Mouse (Mus musculus): ENCODE measurements around the gene Stim1.

Stim1 gene

GRCm38 (mm10) chr7:102267601-102268394 lies at the start of gene Stim1:
Gene Stim1 (plus strand): TSS chr7:102267806.
- DNase-seq = peak; percentile 75 to 85

GRCm38 (mm10) chr7:102221899-102222298 lies 45.7 kb upstream of the Stim1 start:
- DNase-seq = no peak

- no peak for DNase-seq
Observed at GRCm38 (mm10) chr7:102222336-102222735, 45.3 kb upstream of the Stim1 start.

GRCm38 (mm10) chr7:102222830-102223556 lies 44.6 kb upstream of the Stim1 start:
- peak; percentile 82 to 87 for DNase-seq

- DNase-seq = no peak
Observed at GRCm38 (mm10) chr7:102223883-102224738, 43.5 kb upstream of the Stim1 start.

- DNase-seq = no peak
Observed at GRCm38 (mm10) chr7:102226051-102226450, 41.6 kb upstream of the Stim1 start.

GRCm38 (mm10) chr7:102228049-102228670 lies 39.4 kb upstream of the Stim1 start:
- DNase-seq = no peak

- DNase-seq = no peak
Observed at GRCm38 (mm10) chr7:102229814-102230213, 37.8 kb upstream of the Stim1 start.

- DNase-seq = no peak
Observed at GRCm38 (mm10) chr7:102233059-102233458, 34.5 kb upstream of the Stim1 start.

GRCm38 (mm10) chr7:102238686-102239286 lies 28.8 kb upstream of the Stim1 start:
- DNase-seq = no peak

GRCm38 (mm10) chr7:102239591-102239990 lies 28.0 kb upstream of the Stim1 start:
- DNase-seq = no peak

GRCm38 (mm10) chr7:102242371-102242770 lies 25.2 kb upstream of the Stim1 start:
- DNase-seq = no peak

GRCm38 (mm10) chr7:102242917-102243316 lies 24.7 kb upstream of the Stim1 start:
- DNase-seq = no peak

GRCm38 (mm10) chr7:102243870-102244269 lies 23.7 kb upstream of the Stim1 start:
- DNase-seq = peak in 1 of 2 experiments; percentile 41

- no peak for DNase-seq
Observed at GRCm38 (mm10) chr7:102244782-102245535, 22.6 kb upstream of the Stim1 start.

GRCm38 (mm10) chr7:102245775-102246174 lies 21.8 kb upstream of the Stim1 start:
- DNase-seq = peak in 1 of 2 experiments; percentile 52

GRCm38 (mm10) chr7:102246265-102246664 lies 21.3 kb upstream of the Stim1 start:
- no peak for DNase-seq

GRCm38 (mm10) chr7:102246956-102247797 lies 20.4 kb upstream of the Stim1 start:
- DNase-seq = no peak

GRCm38 (mm10) chr7:102248691-102249404 lies 18.8 kb upstream of the Stim1 start:
- peak; percentile 61 for DNase-seq

- DNase-seq = peak; percentile 76 to 84
Observed at GRCm38 (mm10) chr7:102249531-102249895, 18.1 kb upstream of the Stim1 start.
